19 mouse cellular contexts compared by ENCODE assay signal in the genomic region with DNA sequence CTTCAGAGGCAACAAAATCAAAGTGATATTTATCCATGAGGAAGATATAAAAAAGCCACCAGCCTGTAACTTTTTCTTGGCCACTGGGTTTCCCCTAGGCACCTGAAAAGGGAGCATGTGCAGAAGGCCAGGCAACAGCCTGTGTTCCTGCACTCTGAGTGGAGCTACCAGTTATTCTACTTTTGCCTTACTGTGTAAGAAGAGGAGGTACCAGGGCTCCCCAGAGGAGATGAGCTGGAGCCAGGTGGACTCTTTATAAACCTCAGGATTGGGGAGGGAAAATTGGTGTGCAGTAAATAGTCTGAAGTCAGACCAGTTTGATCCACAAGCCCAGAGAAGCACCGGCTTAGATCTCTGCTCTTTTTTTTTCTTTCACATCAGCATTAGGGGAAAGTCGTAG.
DNase-seq lines count a peak whose midpoint lies in the region; ATAC-seq lines count a peak whose summit lies in the region.
"Had no signal": no experiment of that assay in that cellular context is flagged by ENCODE, and none has a peak within 500 bp of the region (broad histone marks: within the 10 kb centered on the region; RNA-seq: fewer than 3 reads in every experiment).

No protein-coding gene starts in this region.

- no peaks in the 10 kb centered on the region for H3K9me3 ChIP-seq in heart, embryonic 16.5 days (replicated peaks; ENCODE audit: control insufficient read depth, low read length)
- H3K9me3 ChIP-seq in lung, embryonic 15.5 days = no peaks in the 10 kb centered on the region
- H3K9me3 ChIP-seq in embryonic facial prominence, embryonic 14.5 days (ENCODE audit: control insufficient read depth, low read length) = no peaks in the 10 kb centered on the region
- H3K9me3 ChIP-seq: forebrain, embryonic 15.5 days; liver, embryonic 15.5 days; midbrain, embryonic 12.5 days had no signal

- no peak overlapping the region for H3K4me2 ChIP-seq in heart, embryonic 16.5 days (ENCODE audit: low read depth, low read length)
- no peak overlapping the region for H3K4me2 ChIP-seq in lung, embryonic 15.5 days
- H3K4me2 ChIP-seq in embryonic facial prominence, embryonic 14.5 days (ENCODE audit: low read depth, low read length) = no peak overlapping the region
- H3K4me2 ChIP-seq: forebrain, embryonic 15.5 days; liver, embryonic 15.5 days; midbrain, embryonic 12.5 days had no signal

- no peak overlapping the region for H3K4me3 ChIP-seq in heart, embryonic 16.5 days (ENCODE audit: low read length)
- no peak overlapping the region for H3K4me3 ChIP-seq in lung, embryonic 15.5 days
- no peak overlapping the region for H3K4me3 ChIP-seq in embryonic facial prominence, embryonic 14.5 days (ENCODE audit: low read depth, low read length)
- H3K4me3 ChIP-seq: forebrain, embryonic 15.5 days; layer of hippocampus, adult 2 months; left cerebral cortex, adult 2 months; liver, embryonic 15.5 days; midbrain, embryonic 12.5 days; myocyte had no signal

- H3K9ac ChIP-seq in heart, embryonic 16.5 days (ENCODE audit: low read length) = no peak overlapping the region
- no peak overlapping the region for H3K9ac ChIP-seq in lung, embryonic 15.5 days
- H3K9ac ChIP-seq in embryonic facial prominence, embryonic 14.5 days (ENCODE audit: low read depth, low read length) = no peak overlapping the region
- H3K9ac ChIP-seq: forebrain, embryonic 15.5 days; liver, embryonic 15.5 days; midbrain, embryonic 12.5 days had no signal

- no peak for DNase-seq in heart, postnatal 25 days (ENCODE audit: low spot score)
- no peak for DNase-seq in lung, postnatal 4 days
- peak; percentile 85 for DNase-seq in embryonic facial prominence, embryonic 14.5 days (ENCODE audit: low spot score)
- no peak for DNase-seq in cerebellum, postnatal 10 days
- DNase-seq in layer of hippocampus, postnatal 10 days (ENCODE audit: low spot score in 2 of 2) = no peak
- DNase-seq: adrenal gland, postnatal 25 days; cerebellum, adult 2 months; heart, postnatal 14 days; kidney, adult 8-10 months; lung, postnatal 14 days had no signal

- 0 out of 2 replicates have a peak, but pooled peaks cover 3% of the 10 kb centered on the region for H3K36me3 ChIP-seq in heart, embryonic 16.5 days (ENCODE audit: control insufficient read depth, insufficient read depth)
- no peaks in the 10 kb centered on the region for H3K36me3 ChIP-seq in lung, embryonic 15.5 days
- 0 out of 2 replicates have a peak, but pooled peaks cover 3% of the 10 kb centered on the region for H3K36me3 ChIP-seq in embryonic facial prominence, embryonic 14.5 days (ENCODE audit: control insufficient read depth, insufficient read depth, low read length)
- H3K36me3 ChIP-seq: forebrain, embryonic 15.5 days; liver, embryonic 15.5 days; midbrain, embryonic 12.5 days had no signal

- intact Hi-C loops in heart, postnatal 25 days (cut with DNase I) = no loop called here

- no peaks in the 10 kb centered on the region for H3K27me3 ChIP-seq in heart, embryonic 16.5 days (ENCODE audit: control insufficient read depth, insufficient read depth, low read length)
- no peaks in the 10 kb centered on the region for H3K27me3 ChIP-seq in lung, embryonic 15.5 days
- no peaks in the 10 kb centered on the region for H3K27me3 ChIP-seq in embryonic facial prominence, embryonic 14.5 days (replicated peaks; ENCODE audit: control insufficient read depth, insufficient read depth, low read length)
- H3K27me3 ChIP-seq: forebrain, embryonic 15.5 days; liver, embryonic 15.5 days; midbrain, embryonic 12.5 days had no signal

- H3K27ac ChIP-seq in heart, embryonic 16.5 days (ENCODE audit: low read length) = peak overlapping the region; percentile 35; the same call in 1 of the 2 replicates
- H3K27ac ChIP-seq in lung, embryonic 15.5 days = 0 out of 2 replicates have a peak overlapping the region, but pooled peaks have one; percentile 24
- peak overlapping the region; percentile 64 for H3K27ac ChIP-seq in embryonic facial prominence, embryonic 14.5 days (replicated peaks; ENCODE audit: low read depth, low read length)
- H3K27ac ChIP-seq: forebrain, embryonic 15.5 days; hindbrain, postnatal 0 days; left cerebral cortex, adult 2 months; liver, embryonic 15.5 days; midbrain, embryonic 12.5 days had no signal

- 20% methylated on average over 2 of the region's 2 CpGs for WGBS in heart, embryonic 16.5 days
- 9% methylated on average over 2 of the region's 2 CpGs for WGBS in lung, embryonic 15.5 days
- 5% methylated on average over 2 of the region's 2 CpGs for WGBS in embryonic facial prominence, embryonic 14.5 days

- ATAC-seq in heart, embryonic 16.5 days (replicated peaks; ENCODE audit: extremely low read depth, insufficient read depth, low FRiP score) = no peak
- ATAC-seq in lung, embryonic 15.5 days (ENCODE audit: borderline replicate concordance, extremely low read depth, low FRiP score, low TSS enrichment) = no peak
- ATAC-seq in embryonic facial prominence, embryonic 14.5 days (ENCODE audit: low read depth) = peak; percentile 82
- ATAC-seq: forebrain, embryonic 15.5 days; hindbrain, postnatal 0 days had no signal

- H3K4me1 ChIP-seq in heart, embryonic 16.5 days (ENCODE audit: control insufficient read depth, insufficient read depth, low read length) = peaks cover 4% of the 10 kb centered on the region; the same call in 1 of the 2 replicates
- H3K4me1 ChIP-seq in lung, embryonic 15.5 days = peaks cover 7% of the 10 kb centered on the region
- 0 out of 2 replicates have a peak, but pooled peaks cover 10% of the 10 kb centered on the region for H3K4me1 ChIP-seq in embryonic facial prominence, embryonic 14.5 days (ENCODE audit: control insufficient read depth, insufficient read depth, low read length)
- H3K4me1 ChIP-seq: forebrain, embryonic 15.5 days; liver, embryonic 15.5 days had no signal
